Mouse (Mus musculus) heart, embryonic 10.5 days (tissue): Measurements from ENCODE around the gene Chac1. TPM values are rescaled to one million over a fixed set of nuclear protein-coding genes. Genes with fewer than 3 reads are reported as not detected.
A peak's percentile ranks its signal among the peaks of the same experiment; 100 is the strongest.

Experiments
- DNase-seq: peaks from one replicate; pipeline ENCODE4 v3.0.0-alpha.2; 2017; ENCODE audit warnings: low spot score
- H3K27ac ChIP-seq: fragments of 300-500 bp; sonication (generic); 2 replicates; pipeline ENCODE4 v1.5.1; 2016; ENCODE audit warnings: mild to moderate bottlenecking
- H3K27me3 ChIP-seq: fragments of 300-500 bp; sonication (generic); 2 replicates; pipeline ENCODE4 v1.6.1; 2016; ENCODE audit warnings: mild to moderate bottlenecking; ENCODE audit not compliant: poor library complexity, insufficient read depth, severe bottlenecking
- H3K36me3 ChIP-seq: fragments of 300-500 bp; sonication (generic); 2 replicates; pipeline ENCODE4 v1.6.1; 2016; ENCODE audit warnings: mild to moderate bottlenecking, moderate library complexity
- H3K4me1 ChIP-seq: fragments of 300-500 bp; sonication (generic); 2 replicates; pipeline ENCODE4 v1.6.1; 2016; ENCODE audit warnings: mild to moderate bottlenecking
- H3K4me3 ChIP-seq: fragments of 300-500 bp; sonication (generic); 2 replicates; pipeline ENCODE4 v1.5.1; 2016; ENCODE audit warnings: mild to moderate bottlenecking, moderate library complexity
- H3K9me3 ChIP-seq: fragments of 300-500 bp; sonication (generic); 2 replicates; pipeline ENCODE4 v1.6.1; 2016; ENCODE audit warnings: mild to moderate bottlenecking, moderate library complexity
- WGBS: fragments of 180-500 bp; shearing (Covaris S2); methylation state at CpG from one replicate; pipeline ENCODE4 v1.1.7; 2016; 5-methylcytosine and 5-hydroxymethylcytosine counted together
- polyA plus RNA-seq: library from polyadenylated mRNA; unstranded; fragments of >200 nt; fragmentation: Nextera tagmentation; extraction: Ambion mirVana; gene quantifications from 2 replicates; pipeline ENCODE4 v1.2.1, GENCODE M21; 2016

Gene Chac1
- polyA plus RNA-seq, 1 experiment from 2014 or later = 0.69 TPM

DNA sequence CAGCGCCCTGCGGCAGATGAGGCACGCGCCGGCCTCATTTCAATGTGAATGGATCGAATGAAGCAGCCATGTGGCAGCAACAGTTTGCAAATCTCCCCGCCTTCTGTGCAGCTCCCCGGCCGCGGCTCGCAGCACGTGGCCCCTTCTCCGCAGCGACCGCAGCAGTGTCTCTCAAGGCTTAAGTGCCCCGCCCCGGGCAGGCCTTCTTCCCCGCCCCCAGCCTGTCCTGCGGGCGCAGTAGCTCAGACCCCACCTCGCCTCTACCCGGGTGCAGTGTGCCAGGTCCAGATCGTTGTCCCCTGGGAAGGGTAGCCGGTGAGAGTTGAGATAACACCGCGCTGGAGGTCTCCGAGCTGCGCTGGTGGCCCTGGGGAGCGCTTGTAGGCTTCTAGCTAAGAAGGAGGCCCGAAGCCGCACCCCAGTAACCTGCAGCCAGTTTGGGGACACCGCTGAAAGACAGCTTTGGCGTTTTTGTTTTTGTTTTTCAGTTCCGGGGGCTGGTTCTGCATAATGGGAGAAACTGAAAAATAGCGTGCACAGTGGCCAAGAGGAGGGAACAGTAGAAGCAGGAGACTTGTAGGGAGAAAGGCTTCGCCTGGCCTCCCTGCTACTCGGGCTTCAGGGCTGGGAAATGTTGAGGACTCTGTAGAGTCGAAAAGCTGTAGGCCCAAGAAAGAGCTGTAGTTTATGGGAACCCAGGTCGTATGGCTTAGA, 28.3 kb upstream of the Chac1 start:
- Histone ChIP-seq H3K27me3 (peaks cover 94% of the 10 kb centered on the region), H3K4me3 (peak overlapping the region; percentile 55), H3K4me1 (peaks cover 64% of the 10 kb centered on the region), H3K36me3 (no peaks in the 10 kb centered on the region), H3K27ac (peak overlapping the region; percentile 65), H3K9me3 (no peaks in the 10 kb centered on the region)
- WGBS = 4% methylated on average over 39 of the region's 39 CpGs
- no peak for DNase-seq

DNA sequence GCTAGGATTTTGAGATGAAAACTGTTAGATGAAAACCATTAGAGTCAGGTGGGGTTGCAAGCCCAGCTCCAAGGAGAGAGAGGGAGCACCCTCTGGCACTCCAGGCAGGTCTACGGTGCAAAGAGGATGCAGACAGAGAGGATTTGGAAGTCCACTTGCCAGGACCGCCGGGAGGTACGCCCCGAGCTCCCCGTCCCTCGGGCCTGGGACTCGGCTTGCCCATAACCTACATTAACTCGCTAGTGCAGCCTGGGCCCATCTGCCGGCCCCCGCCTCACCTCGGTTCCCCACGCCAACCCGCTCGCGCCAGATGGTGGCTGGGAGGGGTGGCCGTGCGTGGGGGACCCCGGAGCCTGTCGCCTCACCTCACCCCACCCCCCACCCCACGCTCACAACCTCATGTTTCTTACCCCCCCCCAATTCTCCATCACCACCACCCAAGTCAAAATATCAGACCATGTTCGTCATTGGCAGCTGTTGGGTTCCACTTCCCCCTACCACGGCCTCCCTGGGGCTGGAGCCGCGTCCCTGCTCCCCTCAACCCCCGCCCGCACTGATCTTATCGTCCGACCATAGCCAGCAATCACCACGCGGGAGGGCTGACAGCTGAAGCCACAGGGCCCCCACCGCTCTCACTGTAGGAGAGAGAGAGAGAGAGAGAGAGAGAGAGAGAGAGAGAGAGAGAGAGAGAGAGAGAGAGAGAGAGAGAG, 27.0 kb upstream of the Chac1 start:
- peaks cover 70% of the 10 kb centered on the region for H3K4me1 ChIP-seq
- H3K4me3 ChIP-seq = peak overlapping the region; percentile 73
- 3% methylated on average over 30 of the region's 32 CpGs for WGBS
- H3K36me3 ChIP-seq = no peaks in the 10 kb centered on the region
- peak overlapping the region; percentile 8; the same call in 1 of the 2 replicates for H3K27ac ChIP-seq
- H3K9me3 ChIP-seq = no peaks in the 10 kb centered on the region
- no peak for DNase-seq
- peaks cover 98% of the 10 kb centered on the region for H3K27me3 ChIP-seq

DNA sequence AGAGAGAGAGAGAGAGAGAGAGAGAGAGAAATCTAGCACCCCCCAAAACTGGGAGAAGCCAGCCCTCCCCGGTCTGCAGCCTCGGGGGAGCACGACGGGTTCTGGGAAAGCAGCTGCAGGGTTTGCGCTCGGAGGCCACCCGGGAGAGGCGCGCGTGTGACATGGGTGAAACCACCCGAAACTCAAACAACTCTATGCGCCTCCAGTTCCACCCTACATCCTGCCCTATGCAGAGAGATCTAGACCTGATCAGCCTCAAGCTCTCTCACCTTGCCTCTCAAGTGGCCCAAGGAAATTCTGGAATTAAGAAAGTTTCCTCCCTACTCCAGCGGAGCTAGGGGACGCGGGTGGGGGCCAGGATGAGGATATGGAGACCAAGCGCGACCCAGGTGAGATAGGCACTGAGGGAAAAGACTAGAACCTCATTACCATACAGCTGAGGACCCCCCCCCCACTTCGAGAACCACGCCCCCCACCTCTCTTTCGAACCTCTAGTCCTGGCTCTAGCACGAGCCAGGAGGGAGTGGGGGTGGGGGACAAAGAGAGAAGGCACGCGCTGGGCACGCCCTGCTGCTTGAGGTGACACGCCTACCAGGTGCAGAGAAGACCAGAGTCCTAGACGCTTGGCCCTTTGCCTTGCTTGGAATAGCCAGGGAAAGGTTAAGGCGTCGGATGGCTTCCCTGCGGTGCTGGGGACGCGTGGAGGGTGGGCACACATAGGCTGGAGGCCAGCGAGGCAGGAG, 26.3 kb upstream of the Chac1 start:
- WGBS = under 1% methylated on average over 32 of the region's 32 CpGs
- Histone ChIP-seq H3K9me3 (no peaks in the 10 kb centered on the region), H3K27ac (peak overlapping the region; percentile 72; the same call in 1 of the 2 replicates), H3K4me3 (peak overlapping the region; percentile 73), H3K36me3 (no peaks in the 10 kb centered on the region), H3K4me1 (peaks cover 70% of the 10 kb centered on the region), H3K27me3 (peaks cover 99% of the 10 kb centered on the region)
- no peak for DNase-seq

DNA sequence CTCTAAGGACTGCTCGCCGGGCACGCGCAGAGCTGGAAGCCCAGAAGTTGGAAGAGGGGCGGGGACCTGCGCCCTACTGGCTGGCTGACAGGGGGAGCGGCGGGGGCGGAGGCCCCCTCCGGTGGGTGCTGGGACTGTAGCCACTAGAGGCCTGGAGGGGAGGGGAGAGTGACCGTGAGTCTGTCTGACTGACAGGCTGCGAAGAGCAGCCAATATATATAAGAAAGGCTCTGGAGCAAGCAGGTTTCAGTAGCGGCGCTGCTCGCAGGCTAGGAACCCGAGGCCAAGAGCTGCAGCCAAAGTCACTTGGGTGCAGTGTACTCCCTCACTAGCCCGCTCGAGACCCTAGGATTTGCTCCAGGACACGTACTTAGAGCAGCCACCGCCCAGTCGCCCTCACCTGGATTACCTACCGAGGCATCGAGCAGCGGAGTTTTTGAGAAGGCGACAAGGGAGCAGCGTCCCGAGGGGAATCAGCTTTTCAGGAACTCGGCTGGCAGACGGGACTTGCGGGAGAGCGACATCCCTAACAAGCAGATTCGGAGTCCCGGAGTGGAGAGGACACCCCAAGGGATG, 25.4 kb upstream of the Chac1 start, which contains the start of gene Dll4:
Dll4 (plus strand) TSS at position 217 of the 576 bp plus-strand sequence.
- H3K4me1 ChIP-seq = peaks cover 68% of the 10 kb centered on the region
- WGBS = under 1% methylated on average over 33 of the region's 33 CpGs
- no peaks in the 10 kb centered on the region for H3K36me3 ChIP-seq
- peak within 1 kb of the TSS; percentile 72 for H3K27ac ChIP-seq
- peak within 1 kb of the TSS; percentile 73 for H3K4me3 ChIP-seq
- H3K9me3 ChIP-seq = no peaks in the 10 kb centered on the region
- no peak for DNase-seq
- H3K27me3 ChIP-seq = peaks cover 100% of the 10 kb centered on the region

DNA sequence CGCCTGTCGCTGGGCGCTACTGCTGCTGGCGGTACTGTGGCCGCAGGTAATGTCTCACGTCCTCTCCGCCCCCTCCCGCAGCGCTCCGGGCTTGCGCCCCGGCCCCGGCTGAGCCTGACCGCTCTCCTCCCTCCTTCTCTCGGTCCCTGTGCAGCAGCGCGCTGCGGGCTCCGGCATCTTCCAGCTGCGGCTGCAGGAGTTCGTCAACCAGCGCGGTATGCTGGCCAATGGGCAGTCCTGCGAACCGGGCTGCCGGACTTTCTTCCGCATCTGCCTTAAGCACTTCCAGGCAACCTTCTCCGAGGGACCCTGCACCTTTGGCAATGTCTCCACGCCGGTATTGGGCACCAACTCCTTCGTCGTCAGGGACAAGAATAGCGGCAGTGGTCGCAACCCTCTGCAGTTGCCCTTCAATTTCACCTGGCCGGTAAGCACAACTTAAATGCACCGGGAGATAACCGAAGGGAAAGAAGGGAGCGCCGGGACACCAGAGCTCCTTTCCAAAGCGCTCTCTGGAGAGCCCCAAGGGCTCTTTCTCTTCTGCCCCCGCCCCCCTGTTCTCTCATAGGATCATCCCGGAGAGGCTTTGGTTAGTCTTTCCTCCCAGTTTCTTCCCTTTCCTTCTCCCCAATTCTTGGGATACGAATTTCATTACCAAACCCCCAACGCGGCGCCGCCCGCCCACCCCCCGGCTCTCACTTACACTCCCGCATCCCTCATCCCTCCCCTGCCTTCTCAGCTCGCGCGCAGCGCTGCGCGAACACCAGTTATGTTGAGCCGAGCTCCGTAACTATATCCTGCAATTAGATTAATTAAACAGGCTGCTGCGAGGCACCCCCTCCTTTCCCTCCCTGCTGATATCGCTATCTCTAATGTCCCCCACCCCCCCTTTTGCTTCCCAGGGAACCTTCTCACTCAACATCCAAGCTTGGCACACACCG, 24.6 kb upstream of the Chac1 start:
- peak overlapping the region; percentile 72 for H3K27ac ChIP-seq
- under 1% methylated on average over 58 of the region's 61 CpGs for WGBS
- no peaks in the 10 kb centered on the region for H3K9me3 ChIP-seq
- H3K36me3 ChIP-seq = no peaks in the 10 kb centered on the region
- H3K27me3 ChIP-seq = peaks cover 100% of the 10 kb centered on the region
- H3K4me1 ChIP-seq = peaks cover 60% of the 10 kb centered on the region
- peak overlapping the region; percentile 73 for H3K4me3 ChIP-seq
- no peak for DNase-seq

DNA sequence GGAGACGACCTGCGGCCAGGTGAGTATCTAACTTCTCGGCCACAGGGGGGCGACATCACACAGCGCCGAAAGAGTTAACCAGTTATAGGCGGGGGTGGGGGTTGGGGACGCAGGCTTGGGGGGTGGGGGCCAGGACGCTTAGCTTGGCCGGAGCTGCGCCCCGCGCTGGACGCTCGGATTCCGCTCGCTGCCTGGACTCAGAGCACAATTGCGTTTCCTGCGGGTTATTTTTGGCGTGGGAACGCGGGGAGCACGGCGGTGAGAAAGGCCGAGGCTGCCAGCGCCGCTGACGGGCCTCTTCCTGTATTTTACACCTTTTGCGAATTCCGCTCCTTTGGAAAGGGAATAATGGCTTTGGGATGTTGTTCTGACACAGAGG, 23.9 kb upstream of the Chac1 start:
- Histone ChIP-seq H3K36me3 (peaks cover 2% of the 10 kb centered on the region; the same call in 1 of the 2 replicates), H3K4me3 (peak overlapping the region; percentile 73), H3K27me3 (peaks cover 100% of the 10 kb centered on the region), H3K27ac (peak overlapping the region; percentile 72), H3K9me3 (no peaks in the 10 kb centered on the region), H3K4me1 (peaks cover 54% of the 10 kb centered on the region)
- under 1% methylated on average over 30 of the region's 30 CpGs for WGBS
- DNase-seq = no peak

DNA sequence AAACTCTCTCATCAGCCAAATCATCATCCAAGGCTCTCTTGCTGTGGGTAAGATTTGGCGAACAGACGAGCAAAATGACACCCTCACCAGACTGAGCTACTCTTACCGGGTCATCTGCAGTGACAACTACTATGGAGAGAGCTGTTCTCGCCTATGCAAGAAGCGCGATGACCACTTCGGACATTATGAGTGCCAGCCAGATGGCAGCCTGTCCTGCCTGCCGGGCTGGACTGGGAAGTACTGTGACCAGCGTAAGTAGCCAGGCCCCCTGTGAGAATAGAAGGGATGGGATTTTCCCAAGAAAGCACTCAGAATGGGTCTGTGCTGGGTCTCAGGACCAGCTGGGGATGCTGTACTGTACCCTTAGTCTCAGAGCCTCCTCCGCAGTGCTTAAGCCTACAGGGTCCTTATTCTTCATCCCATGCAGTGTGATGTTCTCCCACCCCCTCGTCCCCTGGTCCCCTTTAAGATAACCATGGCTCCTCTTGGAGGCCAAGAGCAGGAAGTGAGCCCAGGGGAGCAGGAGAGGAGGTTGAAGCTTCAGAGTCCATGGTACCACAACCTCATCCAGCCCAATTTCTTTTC, 23.0 kb upstream of the Chac1 start:
- Histone ChIP-seq H3K4me1 (peaks cover 44% of the 10 kb centered on the region), H3K4me3 (peak overlapping the region; percentile 73), H3K36me3 (peaks cover 5% of the 10 kb centered on the region; the same call in 1 of the 2 replicates), H3K27ac (peak overlapping the region; percentile 7; the same call in 1 of the 2 replicates), H3K9me3 (no peaks in the 10 kb centered on the region), H3K27me3 (peaks cover 98% of the 10 kb centered on the region)
- DNase-seq = no peak
- WGBS = 18% methylated on average over 11 of the region's 11 CpGs

DNA sequence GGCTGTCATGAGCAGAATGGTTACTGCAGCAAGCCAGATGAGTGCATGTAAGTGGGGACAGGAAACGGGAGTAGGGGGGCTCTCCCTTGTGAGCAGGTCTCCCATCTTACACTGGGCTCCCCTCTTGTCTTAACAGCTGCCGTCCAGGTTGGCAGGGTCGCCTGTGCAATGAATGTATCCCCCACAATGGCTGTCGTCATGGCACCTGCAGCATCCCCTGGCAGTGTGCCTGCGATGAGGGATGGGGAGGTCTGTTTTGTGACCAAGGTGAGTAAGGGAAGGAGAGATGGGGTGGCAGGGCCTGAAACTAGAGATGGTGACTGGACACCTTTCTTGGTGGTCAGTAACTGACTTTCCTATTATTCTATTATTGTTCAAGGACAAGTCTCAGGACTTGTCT, 22.5 kb upstream of the Chac1 start:
- no peak for DNase-seq
- Histone ChIP-seq H3K27me3 (peaks cover 93% of the 10 kb centered on the region), H3K36me3 (peaks cover 5% of the 10 kb centered on the region; the same call in 1 of the 2 replicates), H3K27ac (0 out of 2 replicates have a peak overlapping the region, but pooled peaks have one; percentile 7), H3K4me3 (0 out of 2 replicates have a peak overlapping the region, but pooled peaks have one; percentile 73), H3K9me3 (no peaks in the 10 kb centered on the region), H3K4me1 (peaks cover 42% of the 10 kb centered on the region)
- 43% methylated on average over 5 of the region's 5 CpGs for WGBS

DNA sequence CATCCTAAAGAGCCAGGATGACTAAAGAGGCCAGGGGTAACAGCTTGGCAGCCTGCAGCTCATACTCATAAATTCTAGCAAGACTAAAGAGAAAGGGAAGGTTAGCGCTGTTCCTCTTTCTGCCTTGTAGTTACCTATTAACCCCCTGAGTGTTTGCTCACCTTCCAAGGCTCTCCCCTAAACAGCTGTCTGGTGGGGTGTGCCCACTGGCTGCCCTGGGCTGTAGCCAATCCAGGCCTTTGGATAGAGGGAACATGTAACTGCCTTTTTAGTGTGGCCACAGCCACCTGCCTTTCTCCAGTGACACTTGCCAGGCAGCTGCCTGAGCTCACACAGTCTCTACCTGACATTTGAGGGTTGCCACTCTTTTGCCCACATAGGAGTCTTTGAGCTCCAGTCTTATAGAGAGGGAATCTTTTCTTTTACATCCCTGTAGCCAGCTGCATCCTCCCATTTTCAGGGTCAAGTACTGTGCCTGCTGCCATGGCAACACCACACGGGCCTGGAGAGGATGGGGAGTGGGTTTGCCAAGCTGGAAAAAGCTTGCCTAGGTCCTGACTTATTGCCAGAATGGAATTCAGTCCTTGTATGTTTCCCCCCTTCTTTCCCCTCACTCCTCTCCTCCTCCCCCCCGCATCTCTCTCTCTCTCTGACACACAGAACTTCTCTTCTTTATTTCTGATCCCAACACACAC, 21.8 kb upstream of the Chac1 start:
- peaks cover 36% of the 10 kb centered on the region for H3K4me1 ChIP-seq
- peaks cover 93% of the 10 kb centered on the region for H3K27me3 ChIP-seq
- 55% methylated on average over 3 of the region's 3 CpGs for WGBS
- no peak for DNase-seq
- peaks cover 5% of the 10 kb centered on the region; the same call in 1 of the 2 replicates for H3K36me3 ChIP-seq
- H3K27ac ChIP-seq = no peak overlapping the region
- H3K9me3 ChIP-seq = no peaks in the 10 kb centered on the region
- 0 out of 2 replicates have a peak overlapping the region, but pooled peaks have one; percentile 73 for H3K4me3 ChIP-seq

DNA sequence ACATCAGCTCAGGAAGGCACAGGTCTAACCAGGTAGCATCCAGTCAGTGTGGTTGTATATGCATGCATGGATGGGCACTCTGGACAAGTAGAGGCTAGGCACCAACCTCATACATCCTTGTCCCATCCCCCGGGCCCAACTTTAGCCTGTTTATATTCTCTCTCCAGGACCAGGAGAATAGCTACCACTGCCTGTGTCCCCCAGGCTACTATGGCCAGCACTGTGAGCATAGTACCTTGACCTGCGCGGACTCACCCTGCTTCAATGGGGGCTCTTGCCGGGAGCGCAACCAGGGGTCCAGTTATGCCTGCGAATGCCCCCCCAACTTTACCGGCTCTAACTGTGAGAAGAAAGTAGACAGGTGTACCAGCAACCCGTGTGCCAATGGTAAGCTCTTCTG, 20.2 kb upstream of the Chac1 start:
- H3K4me3 ChIP-seq = no peak overlapping the region
- H3K27me3 ChIP-seq = peaks cover 88% of the 10 kb centered on the region
- peaks cover 8% of the 10 kb centered on the region; the same call in 1 of the 2 replicates for H3K36me3 ChIP-seq
- WGBS = 84% methylated on average over 8 of the region's 8 CpGs
- no peak overlapping the region for H3K27ac ChIP-seq
- no peak for DNase-seq
- no peaks in the 10 kb centered on the region for H3K9me3 ChIP-seq
- H3K4me1 ChIP-seq = peaks cover 21% of the 10 kb centered on the region

DNA sequence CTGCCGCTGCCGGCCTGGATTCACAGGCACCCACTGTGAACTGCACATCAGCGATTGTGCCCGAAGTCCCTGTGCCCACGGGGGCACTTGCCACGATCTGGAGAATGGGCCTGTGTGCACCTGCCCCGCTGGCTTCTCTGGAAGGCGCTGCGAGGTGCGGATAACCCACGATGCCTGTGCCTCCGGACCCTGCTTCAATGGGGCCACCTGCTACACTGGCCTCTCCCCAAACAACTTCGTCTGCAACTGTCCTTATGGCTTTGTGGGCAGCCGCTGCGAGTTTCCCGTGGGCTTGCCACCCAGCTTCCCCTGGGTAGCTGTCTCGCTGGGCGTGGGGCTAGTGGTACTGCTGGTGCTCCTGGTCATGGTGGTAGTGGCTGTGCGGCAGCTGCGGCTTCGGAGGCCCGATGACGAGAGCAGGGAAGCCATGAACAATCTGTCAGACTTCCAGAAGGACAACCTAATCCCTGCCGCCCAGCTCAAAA, 18.8 kb upstream of the Chac1 start:
- H3K27me3 ChIP-seq = peaks cover 82% of the 10 kb centered on the region
- H3K4me1 ChIP-seq = peaks cover 16% of the 10 kb centered on the region
- no peak for DNase-seq
- H3K9me3 ChIP-seq = no peaks in the 10 kb centered on the region
- 62% methylated on average over 24 of the region's 24 CpGs for WGBS
- H3K4me3 ChIP-seq = no peak overlapping the region
- no peak overlapping the region for H3K27ac ChIP-seq
- H3K36me3 ChIP-seq = peaks cover 8% of the 10 kb centered on the region; the same call in 1 of the 2 replicates
